Mouse (Mus musculus): ENCODE results near the gene Tmem110. TPM values are rescaled to one million over a fixed set of nuclear protein-coding genes. Genes with fewer than 3 reads are reported as not detected.

Tmem110 gene
- total and polyA plus RNA-seq, 2 experiments from 2014 or later = 14.5 to 15.0 TPM

- Histone ChIP-seq H3K9ac (replicated peaks; ENCODE audit: low read length, poor library complexity, severe bottlenecking) (no peak overlapping the region), H3K27me3 (ENCODE audit: insufficient read depth, low read length) (no peaks in the 10 kb centered on the region), H3K36me3 (ENCODE audit: insufficient read depth, low read length) (no peaks in the 10 kb centered on the region), H3K4me1 (ENCODE audit: insufficient read depth, low read length) (no peaks in the 10 kb centered on the region), H3K27ac (ENCODE audit: low read depth, low read length) (no peak overlapping the region), H3K4me2 (ENCODE audit: low read depth, low read length, poor library complexity, severe bottlenecking) (no peak overlapping the region), H3K4me3 (ENCODE audit: low read depth, low read length) (no peak overlapping the region), H3K9me3 (ENCODE audit: low read length) (no peaks in the 10 kb centered on the region)
- 91% methylated on average over 5 of the region's 5 CpGs for WGBS
- ATAC-seq (ENCODE audit: low FRiP score) (no peak), DNase-seq (ENCODE audit: low spot score) (no peak)
- no peak for TF ChIP-seq CTCF (IDR thresholded peaks at IDR 0.05)
Observed at GRCm38 (mm10) chr14:30902628-30903027, 77.2 kb downstream of the Tmem110 start.

- ATAC-seq (ENCODE audit: low FRiP score) = no peak
- Histone ChIP-seq H3K4me2 (ENCODE audit: low read depth, low read length, poor library complexity, severe bottlenecking) (no peak overlapping the region), H3K4me3 (ENCODE audit: low read depth, low read length) (no peak overlapping the region), H3K27ac (ENCODE audit: low read depth, low read length) (no peak overlapping the region), H3K36me3 (ENCODE audit: insufficient read depth, low read length) (no peaks in the 10 kb centered on the region), H3K9ac (replicated peaks; ENCODE audit: low read length, poor library complexity, severe bottlenecking) (no peak overlapping the region), H3K27me3 (ENCODE audit: insufficient read depth, low read length) (no peaks in the 10 kb centered on the region), H3K4me1 (ENCODE audit: insufficient read depth, low read length) (no peaks in the 10 kb centered on the region), H3K9me3 (ENCODE audit: low read length) (no peaks in the 10 kb centered on the region)
- TF ChIP-seq CTCF (IDR thresholded peaks at IDR 0.05) = no peak
- 73% methylated on average over 3 of the region's 3 CpGs for WGBS
- DNase-seq (ENCODE audit: low spot score) = no peak
Observed at GRCm38 (mm10) chr14:30903036-30903435, 77.6 kb downstream of the Tmem110 start.

GRCm38 (mm10) chr14:30904307-30904706 is 78.9 kb downstream of the Tmem110 start:
- Histone ChIP-seq H3K27me3 (ENCODE audit: insufficient read depth, low read length) (no peaks in the 10 kb centered on the region), H3K9me3 (ENCODE audit: low read length) (no peaks in the 10 kb centered on the region), H3K4me3 (ENCODE audit: low read depth, low read length) (no peak overlapping the region), H3K36me3 (ENCODE audit: insufficient read depth, low read length) (no peaks in the 10 kb centered on the region), H3K4me2 (ENCODE audit: low read depth, low read length, poor library complexity, severe bottlenecking) (no peak overlapping the region), H3K27ac (ENCODE audit: low read depth, low read length) (no peak overlapping the region), H3K9ac (replicated peaks; ENCODE audit: low read length, poor library complexity, severe bottlenecking) (no peak overlapping the region), H3K4me1 (ENCODE audit: insufficient read depth, low read length) (no peaks in the 10 kb centered on the region)
- WGBS = 78% methylated on average over 8 of the region's 8 CpGs
- no peak for ATAC-seq (ENCODE audit: low FRiP score)
- no peak for TF ChIP-seq CTCF (IDR thresholded peaks at IDR 0.05)
- no peak for DNase-seq (ENCODE audit: low spot score)

- no peaks in the 10 kb centered on the region for H3K27me3 ChIP-seq (ENCODE audit: insufficient read depth, low read length)
- H3K4me1 ChIP-seq (ENCODE audit: insufficient read depth, low read length) = no peaks in the 10 kb centered on the region
- H3K9ac ChIP-seq (replicated peaks; ENCODE audit: low read length, poor library complexity, severe bottlenecking) = no peak overlapping the region
- no peaks in the 10 kb centered on the region for H3K36me3 ChIP-seq (ENCODE audit: insufficient read depth, low read length)
- no peak overlapping the region for H3K4me3 ChIP-seq (ENCODE audit: low read depth, low read length)
- TF ChIP-seq CTCF (IDR thresholded peaks at IDR 0.05) = no peak
- DNase-seq (ENCODE audit: low spot score) = no peak
- H3K4me2 ChIP-seq (ENCODE audit: low read depth, low read length, poor library complexity, severe bottlenecking) = no peak overlapping the region
- no peak for ATAC-seq (ENCODE audit: low FRiP score)
- no peak overlapping the region for H3K27ac ChIP-seq (ENCODE audit: low read depth, low read length)
- no peaks in the 10 kb centered on the region for H3K9me3 ChIP-seq (ENCODE audit: low read length)
- WGBS = 96% methylated on average over 6 of the region's 6 CpGs
Observed at GRCm38 (mm10) chr14:30906001-30906400, 80.6 kb downstream of the Tmem110 start.

- WGBS = 93% methylated on average over 3 of the region's 3 CpGs
- no peak for TF ChIP-seq CTCF (IDR thresholded peaks at IDR 0.05)
Observed at GRCm38 (mm10) chr14:30907814-30908265, 82.5 kb downstream of the Tmem110 start.

GRCm38 (mm10) chr14:30911141-30911540 is 85.8 kb downstream of the Tmem110 start:
- H3K27me3 ChIP-seq (ENCODE audit: insufficient read depth, low read length) = no peaks in the 10 kb centered on the region
- no peak for TF ChIP-seq CTCF (IDR thresholded peaks at IDR 0.05)
- WGBS = 90% methylated on average over 8 of the region's 8 CpGs
- no peaks in the 10 kb centered on the region for H3K36me3 ChIP-seq (ENCODE audit: insufficient read depth, low read length)
- DNase-seq (ENCODE audit: low spot score) (no peak), ATAC-seq (ENCODE audit: low FRiP score) (no peak)
- no peak overlapping the region for H3K4me3 ChIP-seq (ENCODE audit: low read depth, low read length)
- no peak overlapping the region for H3K4me2 ChIP-seq (ENCODE audit: low read depth, low read length, poor library complexity, severe bottlenecking)
- no peaks in the 10 kb centered on the region for H3K4me1 ChIP-seq (ENCODE audit: insufficient read depth, low read length)
- H3K9me3 ChIP-seq (ENCODE audit: low read length) = no peaks in the 10 kb centered on the region
- no peak overlapping the region for H3K27ac ChIP-seq (ENCODE audit: low read depth, low read length)
- no peak overlapping the region for H3K9ac ChIP-seq (replicated peaks; ENCODE audit: low read length, poor library complexity, severe bottlenecking)

More at GRCm38 (mm10) chr14:30907814-30908265, 82.5 kb downstream of the Tmem110 start:
- no peaks in the 10 kb centered on the region for H3K27me3 ChIP-seq (ENCODE audit: insufficient read depth, low read length)
- no peaks in the 10 kb centered on the region for H3K4me1 ChIP-seq (ENCODE audit: insufficient read depth, low read length)
- no peaks in the 10 kb centered on the region for H3K36me3 ChIP-seq (ENCODE audit: insufficient read depth, low read length)
- DNase-seq (ENCODE audit: low spot score) = no peak
- no peak for ATAC-seq (ENCODE audit: low FRiP score)
- no peaks in the 10 kb centered on the region for H3K9me3 ChIP-seq (ENCODE audit: low read length)
- no peak overlapping the region for H3K4me3 ChIP-seq (ENCODE audit: low read depth, low read length)
- H3K9ac ChIP-seq (replicated peaks; ENCODE audit: low read length, poor library complexity, severe bottlenecking) = no peak overlapping the region
- no peak overlapping the region for H3K27ac ChIP-seq (ENCODE audit: low read depth, low read length)
- H3K4me2 ChIP-seq (ENCODE audit: low read depth, low read length, poor library complexity, severe bottlenecking) = no peak overlapping the region
